Mouse (Mus musculus): Measurements from ENCODE around the gene Ddo. TPM values are rescaled to one million over a fixed set of nuclear protein-coding genes. Genes with fewer than 3 reads are reported as not detected.
A peak's percentile ranks its signal among the peaks of the same experiment; 100 is the strongest.

Ddo gene
- polyA plus RNA-seq, 1 experiment from 2014 or later: 1.5 TPM

DNA sequence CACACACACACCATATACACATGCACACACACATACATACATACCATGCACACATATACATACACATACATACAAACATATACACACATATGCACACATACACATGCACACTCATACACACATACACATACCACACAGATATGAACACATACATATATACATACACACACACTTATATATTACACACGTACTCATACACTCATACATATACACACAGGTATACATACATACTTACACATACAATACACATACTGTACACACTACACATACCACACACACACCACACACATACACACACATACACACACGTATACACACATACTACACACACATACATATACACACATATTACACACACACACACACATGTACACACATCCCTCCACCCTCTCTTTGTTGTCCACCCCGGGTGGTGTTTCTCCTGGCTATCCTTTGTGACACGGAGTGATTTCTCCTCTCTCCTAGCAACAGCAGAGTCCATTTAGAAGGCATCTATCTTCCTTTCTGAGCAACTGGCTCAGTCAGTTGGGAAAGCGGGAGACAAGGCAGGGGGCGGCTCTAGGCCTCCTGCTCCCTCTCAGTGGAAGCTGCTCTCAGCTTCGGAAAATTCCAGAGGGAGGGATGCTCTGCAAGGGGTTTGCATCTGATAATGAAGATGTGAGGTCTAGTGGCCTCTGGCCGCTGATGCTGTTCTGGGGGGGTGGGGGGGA is 42.9 kb downstream of the Ddo start:
- Histone ChIP-seq H3K27me3 (no peaks in the 10 kb centered on the region), H3K9me3 (no peaks in the 10 kb centered on the region), H3K36me3 (no peaks in the 10 kb centered on the region), H3K4me2 (no peak overlapping the region), H3K27ac (no peak overlapping the region), H3K9ac (no peak overlapping the region), H3K4me3 (no peak overlapping the region), H3K4me1 (replicated peaks) (peaks cover 18% of the 10 kb centered on the region)
- peak; percentile 62 for ATAC-seq (ENCODE audit: low FRiP score)
- 25% methylated on average over 8 of the region's 8 CpGs for WGBS

DNA sequence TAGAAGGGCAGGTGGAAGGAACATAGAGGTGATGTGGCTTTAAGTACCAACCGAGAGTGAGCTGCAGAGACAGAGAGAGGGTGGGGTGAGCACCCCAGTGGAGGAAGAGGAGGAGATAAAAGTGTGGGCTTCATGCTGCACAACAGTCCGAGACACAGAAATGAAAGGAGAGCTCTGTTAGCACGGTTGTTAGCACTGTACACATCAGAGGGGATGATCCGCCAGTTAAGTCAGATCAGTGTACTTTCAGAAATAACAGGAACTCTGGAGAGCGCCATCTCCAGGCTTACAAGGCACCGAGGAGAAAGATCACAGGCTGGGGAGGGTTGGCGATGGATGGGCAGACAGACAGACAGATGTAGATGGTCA is 43.5 kb downstream of the Ddo start:
- 43% methylated on average over 7 of the region's 7 CpGs for WGBS
- H3K9ac ChIP-seq: no peak overlapping the region
- H3K27ac ChIP-seq: no peak overlapping the region
- H3K4me3 ChIP-seq: no peak overlapping the region
- H3K4me2 ChIP-seq: no peak overlapping the region
- H3K9me3 ChIP-seq: no peaks in the 10 kb centered on the region
- 0 out of 2 replicates have a peak, but pooled peaks have one; percentile 22 for ATAC-seq (ENCODE audit: low FRiP score)
- peaks cover 18% of the 10 kb centered on the region for H3K4me1 ChIP-seq (replicated peaks)
- H3K36me3 ChIP-seq: no peaks in the 10 kb centered on the region
- H3K27me3 ChIP-seq: no peaks in the 10 kb centered on the region

DNA sequence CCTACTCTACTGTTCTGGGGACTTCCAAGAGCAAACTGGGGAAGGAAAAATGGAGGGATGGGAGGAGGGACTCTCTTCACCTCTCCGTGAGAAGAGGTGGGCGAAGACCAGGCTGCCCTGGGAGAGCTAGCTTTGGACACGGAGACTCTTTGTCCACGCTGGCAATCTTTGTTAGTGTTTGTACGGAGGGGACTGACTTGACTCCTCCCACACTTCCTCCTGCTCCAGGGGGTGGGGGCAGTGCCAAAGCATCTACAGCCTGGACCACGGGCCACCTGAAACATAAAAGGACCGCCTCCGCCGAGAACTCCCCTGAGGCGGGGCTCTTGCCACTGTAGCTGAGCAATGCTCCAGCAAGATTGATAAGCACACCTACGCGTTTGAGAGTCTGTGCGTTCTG is 44.3 kb downstream of the Ddo start:
- WGBS: 7% methylated on average over 13 of the region's 13 CpGs
- ATAC-seq (ENCODE audit: low FRiP score): 0 out of 2 replicates have a peak, but pooled peaks have one; percentile 37
- H3K9ac ChIP-seq: 0 out of 2 replicates have a peak overlapping the region, but pooled peaks have one; percentile 25
- no peaks in the 10 kb centered on the region for H3K36me3 ChIP-seq
- 0 out of 2 replicates have a peak overlapping the region, but pooled peaks have one; percentile 30 for H3K27ac ChIP-seq
- H3K27me3 ChIP-seq: no peaks in the 10 kb centered on the region
- H3K4me1 ChIP-seq (replicated peaks): peaks cover 18% of the 10 kb centered on the region
- H3K9me3 ChIP-seq: no peaks in the 10 kb centered on the region
- peak overlapping the region; percentile 22 for H3K4me3 ChIP-seq
- peak overlapping the region; percentile 48 for H3K4me2 ChIP-seq

DNA sequence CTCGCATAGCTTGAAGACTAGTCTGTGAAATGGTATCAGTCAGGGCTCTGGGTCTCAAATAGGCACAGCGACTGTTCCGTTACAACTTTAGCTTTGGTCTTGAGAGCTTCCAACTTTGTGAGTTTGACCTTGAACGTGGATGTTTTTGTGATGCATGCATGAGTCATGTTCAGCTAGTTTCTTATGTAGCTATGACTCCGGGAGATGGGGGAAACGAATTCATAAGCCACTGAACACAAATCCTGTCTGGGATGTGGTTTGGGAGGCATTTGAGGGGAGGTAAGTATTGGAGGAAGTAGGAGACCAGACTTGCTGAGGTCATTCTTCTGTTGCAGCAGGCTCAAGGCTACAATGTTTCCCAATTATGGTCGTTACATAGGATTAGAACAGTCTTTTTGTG is 46.1 kb downstream of the Ddo start:
- ATAC-seq (ENCODE audit: low FRiP score): no peak
- Histone ChIP-seq H3K4me2 (no peak overlapping the region), H3K27ac (no peak overlapping the region), H3K4me3 (no peak overlapping the region), H3K9ac (no peak overlapping the region), H3K27me3 (peaks cover 2% of the 10 kb centered on the region; the same call in 1 of the 2 replicates), H3K36me3 (no peaks in the 10 kb centered on the region), H3K4me1 (replicated peaks) (peaks cover 18% of the 10 kb centered on the region), H3K9me3 (no peaks in the 10 kb centered on the region)
- 91% methylated on average over 7 of the region's 7 CpGs for WGBS

DNA sequence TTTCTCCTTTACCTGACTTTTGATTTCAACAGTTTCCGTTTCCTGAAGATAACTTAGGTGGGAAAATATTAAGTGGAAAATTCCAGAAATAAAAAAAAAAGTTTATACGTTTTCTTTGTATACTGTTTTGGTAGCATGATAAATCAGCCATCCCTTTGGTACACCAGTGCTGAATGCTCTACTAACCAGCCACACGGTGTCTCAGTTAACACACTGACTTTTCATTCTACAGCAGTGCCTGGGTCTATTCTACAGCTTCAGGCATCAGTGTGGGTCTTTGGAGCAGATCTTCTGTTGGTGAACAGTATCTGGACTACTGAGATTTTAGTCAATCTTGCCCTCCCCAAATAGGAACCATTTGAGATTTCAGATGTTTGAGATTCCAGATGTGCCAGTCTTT is 48.7 kb downstream of the Ddo start:
- Histone ChIP-seq H3K9me3 (no peaks in the 10 kb centered on the region), H3K4me2 (no peak overlapping the region), H3K4me1 (replicated peaks) (peaks cover 23% of the 10 kb centered on the region), H3K9ac (no peak overlapping the region), H3K4me3 (no peak overlapping the region), H3K27ac (no peak overlapping the region), H3K27me3 (peaks cover 4% of the 10 kb centered on the region; the same call in 1 of the 2 replicates), H3K36me3 (no peaks in the 10 kb centered on the region)
- 85% methylated on average over 3 of the region's 3 CpGs for WGBS
- ATAC-seq (ENCODE audit: low FRiP score): no peak

DNA sequence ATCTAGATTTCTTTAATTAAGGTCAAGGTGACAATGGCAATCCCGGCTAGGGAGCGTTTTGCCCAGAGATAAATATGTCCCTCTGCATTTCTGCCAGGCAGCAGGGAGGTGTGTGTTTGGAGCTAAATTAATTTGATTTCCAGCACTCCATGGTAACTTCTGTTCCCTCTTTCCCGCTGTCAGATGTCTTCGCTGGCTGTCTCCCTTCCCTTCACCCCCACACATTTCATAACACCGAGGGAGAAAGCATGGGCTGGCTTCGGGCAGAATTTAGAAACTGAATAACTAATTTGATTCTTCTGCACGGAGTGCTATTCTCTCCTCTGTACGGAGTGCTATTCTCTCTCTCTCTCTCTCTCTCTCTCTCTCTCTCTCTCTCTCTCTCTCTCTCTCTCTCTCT is 52.7 kb downstream of the Ddo start:
- Histone ChIP-seq H3K4me1 (replicated peaks) (peaks cover 18% of the 10 kb centered on the region), H3K27me3 (peaks cover 15% of the 10 kb centered on the region), H3K4me3 (no peak overlapping the region), H3K9me3 (no peaks in the 10 kb centered on the region), H3K9ac (no peak overlapping the region), H3K27ac (no peak overlapping the region), H3K36me3 (no peaks in the 10 kb centered on the region), H3K4me2 (peak overlapping the region; percentile 98)
- WGBS: 25% methylated on average over 8 of the region's 8 CpGs
- no peak for ATAC-seq (ENCODE audit: low FRiP score)

DNA sequence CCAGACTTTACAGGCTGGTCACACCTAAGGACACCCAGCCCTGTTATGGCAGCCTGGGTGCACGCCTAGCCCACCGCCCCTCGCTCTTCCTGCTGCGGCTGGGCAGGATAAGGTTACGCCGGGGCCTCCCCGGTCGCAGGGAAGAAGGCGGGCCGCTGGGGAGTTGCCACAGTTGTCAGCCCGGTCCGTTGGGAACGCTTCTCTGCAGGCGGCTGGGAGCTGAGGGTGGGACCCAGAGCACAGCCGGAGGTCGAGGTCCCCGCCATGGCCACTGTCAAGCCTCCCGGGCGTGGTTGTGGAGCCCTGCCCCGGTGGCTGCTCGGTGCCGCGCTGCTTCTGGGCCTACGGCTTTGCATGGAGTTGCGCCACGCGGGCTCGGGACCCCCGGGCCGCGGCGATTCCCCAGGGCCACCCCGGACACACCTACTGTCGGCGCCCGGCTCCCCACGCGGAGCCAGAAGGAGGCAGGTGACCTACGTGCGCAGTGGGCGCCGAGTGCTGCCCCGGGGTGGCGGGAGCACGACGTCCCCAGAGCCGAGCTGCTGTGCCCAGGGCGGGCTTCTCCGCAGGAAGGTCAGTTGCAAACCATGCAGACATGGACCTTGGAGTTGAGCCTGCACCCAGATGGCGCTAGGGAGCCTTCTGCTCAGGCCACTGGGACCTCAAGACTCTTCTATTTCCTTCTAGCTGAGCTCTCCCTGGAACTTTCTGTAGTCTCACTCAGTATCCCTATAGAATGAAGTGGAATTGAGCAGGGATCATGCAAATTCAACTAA is 53.5 kb downstream of the Ddo start, which contains the start of gene Mettl24:
Gene Mettl24 (plus strand): TSS at position 191 of the 776 bp plus-strand sequence.
- peaks cover 18% of the 10 kb centered on the region for H3K4me1 ChIP-seq (replicated peaks)
- ATAC-seq (ENCODE audit: low FRiP score): peak; percentile 71
- H3K9ac ChIP-seq: peak within 1 kb of the TSS; percentile 77
- peak within 1 kb of the TSS; percentile 54 for H3K4me3 ChIP-seq
- H3K9me3 ChIP-seq: no peaks in the 10 kb centered on the region
- under 1% methylated on average over 50 of the region's 50 CpGs for WGBS
- H3K36me3 ChIP-seq: no peaks in the 10 kb centered on the region
- H3K4me2 ChIP-seq: peak within 1 kb of the TSS; percentile 98
- no peak within 1 kb of the TSS for H3K27ac ChIP-seq
- peaks cover 15% of the 10 kb centered on the region for H3K27me3 ChIP-seq

DNA sequence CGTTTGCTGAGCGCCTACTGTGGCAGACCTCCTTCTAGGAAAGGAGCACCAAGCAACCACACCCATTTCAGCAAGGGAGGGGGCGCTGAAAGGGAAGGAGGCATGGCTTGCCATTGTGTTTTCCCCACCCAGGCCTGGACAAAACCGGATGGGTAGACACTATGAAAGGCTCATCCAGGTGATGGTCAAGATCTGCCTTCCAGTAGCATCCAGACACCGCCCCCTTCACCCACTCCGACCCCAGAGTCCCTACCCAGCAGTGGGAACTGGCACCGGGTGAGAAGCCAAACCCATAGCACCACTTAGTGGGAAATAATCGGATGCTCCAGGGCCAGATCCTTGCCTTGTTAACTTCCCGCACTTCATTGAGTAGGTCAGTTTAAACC is 54.0 kb downstream of the Ddo start:
- WGBS: 64% methylated on average over 9 of the region's 9 CpGs
- Histone ChIP-seq H3K9me3 (no peaks in the 10 kb centered on the region), H3K4me3 (peak overlapping the region; percentile 54), H3K9ac (peak overlapping the region; percentile 77; the same call in 1 of the 2 replicates), H3K4me1 (replicated peaks) (peaks cover 18% of the 10 kb centered on the region), H3K27me3 (peaks cover 15% of the 10 kb centered on the region), H3K27ac (no peak overlapping the region), H3K36me3 (no peaks in the 10 kb centered on the region), H3K4me2 (peak overlapping the region; percentile 98)
- peak; percentile 12; the same call in 1 of the 2 replicates for ATAC-seq (ENCODE audit: low FRiP score)

DNA sequence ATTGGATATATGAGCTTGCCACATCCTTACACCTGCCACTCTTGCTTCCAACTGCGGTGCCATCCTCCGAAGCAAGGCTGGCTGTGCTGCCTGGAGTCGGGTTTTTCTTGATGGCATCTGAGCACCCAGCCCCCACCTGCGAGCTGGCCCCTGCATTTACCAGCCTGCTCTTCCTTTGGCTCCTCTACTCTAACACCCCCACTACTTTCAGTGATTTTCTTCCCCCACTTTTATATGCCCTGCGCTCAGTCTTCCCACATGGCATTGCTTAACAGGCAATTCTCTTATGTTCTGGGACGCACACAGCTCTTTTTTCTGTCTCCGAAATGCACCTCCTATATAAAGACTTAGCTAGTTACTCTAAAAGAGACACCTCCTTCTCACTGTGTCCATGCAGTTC is 54.5 kb downstream of the Ddo start:
- 96% methylated on average over 7 of the region's 7 CpGs for WGBS

DNA sequence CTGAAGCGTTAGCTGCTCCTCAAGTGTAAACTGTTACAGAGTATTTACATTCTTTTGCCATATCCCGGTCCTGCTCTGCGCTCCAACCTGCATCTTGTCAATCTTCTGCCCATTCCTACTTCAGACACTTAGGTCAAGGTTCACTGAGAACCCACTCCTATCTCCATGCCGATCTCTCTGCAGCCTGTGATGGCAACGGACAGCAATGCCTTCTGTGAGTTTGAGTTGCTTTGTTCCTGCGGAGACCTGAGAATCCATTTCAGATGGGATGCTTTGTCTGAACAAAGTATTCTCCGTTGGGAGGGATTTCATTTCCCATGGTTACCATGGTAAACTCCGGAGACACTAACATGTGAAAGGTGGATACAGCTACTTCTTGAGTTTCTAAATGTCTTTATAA is 55.8 kb downstream of the Ddo start:
- peaks cover 18% of the 10 kb centered on the region for H3K4me1 ChIP-seq (replicated peaks)
- peaks cover 15% of the 10 kb centered on the region for H3K27me3 ChIP-seq
- WGBS: 38% methylated on average over 8 of the region's 8 CpGs
- no peak overlapping the region for H3K9ac ChIP-seq
- no peak overlapping the region for H3K4me2 ChIP-seq
- H3K27ac ChIP-seq: no peak overlapping the region
- no peak for ATAC-seq (ENCODE audit: low FRiP score)
- H3K36me3 ChIP-seq: no peaks in the 10 kb centered on the region
- no peak overlapping the region for H3K4me3 ChIP-seq
- H3K9me3 ChIP-seq: no peaks in the 10 kb centered on the region

More for the DNA sequence above, 54.5 kb downstream of the Ddo start:
- no peak overlapping the region for H3K4me2 ChIP-seq
- no peak overlapping the region for H3K27ac ChIP-seq
- no peak overlapping the region for H3K9ac ChIP-seq
- no peak for ATAC-seq (ENCODE audit: low FRiP score)
- H3K4me3 ChIP-seq: no peak overlapping the region
- no peaks in the 10 kb centered on the region for H3K9me3 ChIP-seq
- H3K27me3 ChIP-seq: peaks cover 15% of the 10 kb centered on the region
- H3K36me3 ChIP-seq: no peaks in the 10 kb centered on the region
- peaks cover 18% of the 10 kb centered on the region for H3K4me1 ChIP-seq (replicated peaks)

DNA sequence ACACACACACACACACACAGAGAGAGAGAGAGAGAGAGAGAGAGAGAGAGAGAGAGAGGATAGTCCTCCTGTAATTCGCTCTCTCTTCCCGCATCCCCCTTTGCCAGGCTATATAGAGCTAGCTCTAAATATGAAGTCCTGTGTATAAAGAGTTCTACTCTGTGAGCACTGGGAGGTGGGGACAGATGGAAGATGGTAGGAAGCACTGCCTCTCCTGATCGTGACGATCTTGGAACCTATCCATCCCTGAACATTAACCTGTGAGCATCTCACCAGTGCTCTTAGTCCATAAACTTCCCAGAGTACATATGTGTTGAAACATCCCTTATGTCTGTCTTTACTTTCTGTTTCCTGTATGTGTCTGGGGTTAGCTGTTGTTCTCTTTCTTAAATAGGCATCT is 57.2 kb downstream of the Ddo start:
- Histone ChIP-seq H3K4me1 (replicated peaks) (peaks cover 18% of the 10 kb centered on the region), H3K4me2 (no peak overlapping the region), H3K9me3 (no peaks in the 10 kb centered on the region), H3K36me3 (no peaks in the 10 kb centered on the region), H3K9ac (no peak overlapping the region), H3K27ac (no peak overlapping the region), H3K4me3 (no peak overlapping the region), H3K27me3 (peaks cover 12% of the 10 kb centered on the region)
- no peak for ATAC-seq (ENCODE audit: low FRiP score)
- WGBS: 90% methylated on average over 4 of the region's 4 CpGs

DNA sequence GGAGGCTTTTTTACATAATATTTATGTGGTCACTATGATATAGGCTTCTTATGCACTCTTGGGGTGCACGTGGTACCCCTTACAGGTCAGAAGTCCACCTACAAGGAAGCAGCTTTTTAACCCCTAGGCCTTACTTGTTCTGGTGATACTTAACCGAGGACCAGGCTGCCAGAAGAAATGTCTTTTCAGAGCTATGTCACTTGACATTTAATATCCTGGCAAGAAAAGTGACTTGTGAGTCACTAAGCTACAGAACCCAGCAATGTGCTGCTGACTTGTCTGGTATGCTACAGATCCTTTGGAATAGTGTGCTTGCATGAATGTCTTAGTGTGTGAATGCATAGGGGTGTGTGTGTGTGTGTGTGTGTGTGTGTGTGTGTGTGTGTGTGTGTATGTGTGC is 57.6 kb downstream of the Ddo start:
- Histone ChIP-seq H3K4me3 (no peak overlapping the region), H3K27me3 (peaks cover 12% of the 10 kb centered on the region), H3K4me2 (no peak overlapping the region), H3K9ac (no peak overlapping the region), H3K4me1 (replicated peaks) (peaks cover 16% of the 10 kb centered on the region), H3K9me3 (no peaks in the 10 kb centered on the region), H3K36me3 (no peaks in the 10 kb centered on the region), H3K27ac (no peak overlapping the region)
- 83% methylated on average over 2 of the region's 2 CpGs for WGBS
- ATAC-seq (ENCODE audit: low FRiP score): no peak

Data from hindbrain, embryonic 13.5 days (tissue).